Mouse (Mus musculus) layer of hippocampus, adult 2 months (tissue): ENCODE results near the gene Iqschfp. TPM values are rescaled to one million over a fixed set of nuclear protein-coding genes. Genes with fewer than 3 reads are reported as not detected.

Experiments
- DNase-seq, 2 experiments: peaks; one replicate each; pipeline ENCODE4 v3.0.0; 2022; ENCODE audit warnings: low spot score in 2 of 2
- H3K27ac ChIP-seq: fragments of 200-600 bp; 2 replicates; pipeline ENCODE4 v1.8.1; 2022
- H3K4me3 ChIP-seq: fragments of 200-600 bp; 2 replicates; pipeline ENCODE4 v1.8.1; 2022; ENCODE audit warnings: mild to moderate bottlenecking
- CTCF ChIP-seq: fragments of 200-600 bp; conservative IDR thresholded peaks from 2 replicates; pipeline ENCODE4 v1.8.1; 2022; ENCODE audit warnings: antibody characterized with exemption, mild to moderate bottlenecking, moderate library complexity
- total RNA-seq, 2 experiments: library from RNA; stranded (reverse); gene quantifications; 2 replicates each; pipeline ENCODE4 v1.2.3; 2021

The Iqschfp gene
- total RNA-seq, 2 experiments from 2014 or later: 13.6 to 15.5 TPM

- no peak for TF ChIP-seq CTCF
- Histone ChIP-seq H3K4me3 (no peak overlapping the region), H3K27ac (peak overlapping the region; percentile 21; the same call in 1 of the 2 replicates)
- no peak for DNase-seq
These were observed 676.7 kb downstream of the Iqschfp start for GRCm38 (mm10) chr3:68568716-68569115.

- no peak for TF ChIP-seq CTCF
- no peak for DNase-seq
- H3K27ac ChIP-seq: peak overlapping the region; percentile 44; the same call in 1 of the 2 replicates
- no peak overlapping the region for H3K4me3 ChIP-seq
These were observed 678.3 kb downstream of the Iqschfp start for GRCm38 (mm10) chr3:68570319-68570718.

- DNase-seq: peak; percentile 92 to 93
- TF ChIP-seq CTCF: no peak
- Histone ChIP-seq H3K27ac (peak overlapping the region; percentile 99), H3K4me3 (peak overlapping the region; percentile 75)
These were observed 680.5 kb downstream of the Iqschfp start for GRCm38 (mm10) chr3:68572249-68573225.

GRCm38 (mm10) chr3:68573226-68573624 lies 681.2 kb downstream of the Iqschfp start:
- peak overlapping the region; percentile 99 for H3K27ac ChIP-seq
- peak overlapping the region; percentile 75 for H3K4me3 ChIP-seq
- TF ChIP-seq CTCF: peak; percentile 20; the same call in 1 of the 2 replicates
- DNase-seq: no peak

GRCm38 (mm10) chr3:68574097-68574496 lies 682.1 kb downstream of the Iqschfp start:
- TF ChIP-seq CTCF: no peak
- DNase-seq: no peak
- Histone ChIP-seq H3K4me3 (peak overlapping the region; percentile 75), H3K27ac (peak overlapping the region; percentile 99)

- DNase-seq: no peak
- TF ChIP-seq CTCF: no peak
- Histone ChIP-seq H3K4me3 (peak overlapping the region; percentile 75), H3K27ac (peak overlapping the region; percentile 99)
These were observed 682.5 kb downstream of the Iqschfp start for GRCm38 (mm10) chr3:68574565-68574964.

- H3K4me3 ChIP-seq: peak overlapping the region; percentile 75
- no peak for TF ChIP-seq CTCF
- H3K27ac ChIP-seq: peak overlapping the region; percentile 99
- DNase-seq: no peak
These were observed 683.8 kb downstream of the Iqschfp start for GRCm38 (mm10) chr3:68575636-68576340.

- TF ChIP-seq CTCF: no peak
- H3K27ac ChIP-seq: peak overlapping the region; percentile 99
- peak; percentile 89 to 90 for DNase-seq
- H3K4me3 ChIP-seq: peak overlapping the region; percentile 75
These were observed 684.4 kb downstream of the Iqschfp start for GRCm38 (mm10) chr3:68576431-68576830.

GRCm38 (mm10) chr3:68576948-68577347 lies 684.9 kb downstream of the Iqschfp start:
- DNase-seq: no peak
- Histone ChIP-seq H3K4me3 (peak overlapping the region; percentile 75), H3K27ac (peak overlapping the region; percentile 99)
- no peak for TF ChIP-seq CTCF

- H3K4me3 ChIP-seq: peak overlapping the region; percentile 50
- H3K27ac ChIP-seq: peak overlapping the region; percentile 89
- no peak for DNase-seq
- TF ChIP-seq CTCF: peak; percentile 43; the same call in 1 of the 2 replicates
These were observed 689.6 kb downstream of the Iqschfp start for GRCm38 (mm10) chr3:68581591-68581990.

- H3K4me3 ChIP-seq: peak overlapping the region; percentile 50
- no peak for DNase-seq
- TF ChIP-seq CTCF: peak; percentile 77
- peak overlapping the region; percentile 89 for H3K27ac ChIP-seq
These were observed 690.2 kb downstream of the Iqschfp start for GRCm38 (mm10) chr3:68582103-68582740.

GRCm38 (mm10) chr3:68583031-68583693 lies 691.1 kb downstream of the Iqschfp start:
- Histone ChIP-seq H3K27ac (peak overlapping the region; percentile 89), H3K4me3 (peak overlapping the region; percentile 50)
- no peak for TF ChIP-seq CTCF
- no peak for DNase-seq
